ENCODE assay signal across 9 mouse cellular contexts in genomic region chr6:52724805-52725439, GRCm38 (mm10). TPM values are rescaled to one million over a fixed set of nuclear protein-coding genes. Genes with fewer than 3 reads are reported as not detected.
DNase-seq lines count a peak whose midpoint lies in the region; ATAC-seq and TF ChIP-seq lines count a peak whose summit lies in the region.
"Had no signal": no experiment of that assay in that cellular context is flagged by ENCODE, and none has a peak within 500 bp of the region (broad histone marks: within the 10 kb centered on the region; RNA-seq: fewer than 3 reads in every experiment).

No protein-coding gene starts in this region.

- H3K4me2 ChIP-seq in hindbrain, embryonic 11.5 days (replicated peaks; ENCODE audit: low read depth, low read length): no peak overlapping the region
- no peak overlapping the region for H3K4me2 ChIP-seq in hindbrain, embryonic 16.5 days (ENCODE audit: low read length)
- H3K4me2 ChIP-seq in midbrain, postnatal 0 days (ENCODE audit: low read depth, low read length, poor library complexity, severe bottlenecking): no peak overlapping the region
- no peak overlapping the region for H3K4me2 ChIP-seq in stomach, postnatal 0 days (replicated peaks; ENCODE audit: low read depth)
- H3K4me2 ChIP-seq: embryonic facial prominence, embryonic 12.5 days had no signal

- H3K4me3 ChIP-seq in hindbrain, embryonic 11.5 days (ENCODE audit: low read depth, low read length): no peak overlapping the region
- H3K4me3 ChIP-seq in hindbrain, embryonic 16.5 days (ENCODE audit: low read length): no peak overlapping the region
- no peak overlapping the region for H3K4me3 ChIP-seq in midbrain, postnatal 0 days (ENCODE audit: low read depth, low read length)
- no peak overlapping the region for H3K4me3 ChIP-seq in stomach, postnatal 0 days (ENCODE audit: low read depth, low read length)
- H3K4me3 ChIP-seq: embryonic facial prominence, embryonic 12.5 days had no signal

- H3K4me1 ChIP-seq in hindbrain, embryonic 11.5 days (replicated peaks; ENCODE audit: control insufficient read depth, insufficient read depth, low read length): no peaks in the 10 kb centered on the region
- no peaks in the 10 kb centered on the region for H3K4me1 ChIP-seq in hindbrain, embryonic 16.5 days (ENCODE audit: control insufficient read depth, insufficient read depth, low read depth, low read length)
- no peaks in the 10 kb centered on the region for H3K4me1 ChIP-seq in midbrain, postnatal 0 days (ENCODE audit: insufficient read depth, low read length)
- no peaks in the 10 kb centered on the region for H3K4me1 ChIP-seq in stomach, postnatal 0 days (replicated peaks; ENCODE audit: control insufficient read depth, insufficient read depth)
- H3K4me1 ChIP-seq: embryonic facial prominence, embryonic 12.5 days had no signal

- no peak overlapping the region for H3K27ac ChIP-seq in hindbrain, embryonic 11.5 days (ENCODE audit: low read depth, low read length)
- H3K27ac ChIP-seq in hindbrain, embryonic 16.5 days (ENCODE audit: low read depth, low read length): no peak overlapping the region
- no peak overlapping the region for H3K27ac ChIP-seq in midbrain, postnatal 0 days (ENCODE audit: low read depth, low read length)
- no peak overlapping the region for H3K27ac ChIP-seq in stomach, postnatal 0 days (replicated peaks)
- H3K27ac ChIP-seq: embryonic facial prominence, embryonic 12.5 days had no signal

- TF ChIP-seq CTCF in midbrain, postnatal 0 days (IDR thresholded peaks at IDR 0.05): peak; percentile 96
- TF ChIP-seq CTCF in stomach, postnatal 0 days (IDR thresholded peaks at IDR 0.05; ENCODE audit: low read depth): peak; percentile 97

- H3K9ac ChIP-seq in hindbrain, embryonic 11.5 days (ENCODE audit: low read depth, low read length): no peak overlapping the region
- H3K9ac ChIP-seq in hindbrain, embryonic 16.5 days (ENCODE audit: low read depth, low read length): no peak overlapping the region
- H3K9ac ChIP-seq in midbrain, postnatal 0 days (replicated peaks; ENCODE audit: low read length, poor library complexity, severe bottlenecking): no peak overlapping the region
- no peak overlapping the region for H3K9ac ChIP-seq in stomach, postnatal 0 days (ENCODE audit: low read length)
- H3K9ac ChIP-seq: embryonic facial prominence, embryonic 12.5 days had no signal

- no peaks in the 10 kb centered on the region for H3K36me3 ChIP-seq in hindbrain, embryonic 11.5 days (ENCODE audit: control insufficient read depth, insufficient read depth, low read length)
- peaks cover 7% of the 10 kb centered on the region for H3K36me3 ChIP-seq in hindbrain, embryonic 16.5 days (ENCODE audit: control insufficient read depth, insufficient read depth, low read length)
- H3K36me3 ChIP-seq in midbrain, postnatal 0 days (ENCODE audit: insufficient read depth, low read length): peaks cover 14% of the 10 kb centered on the region
- peaks cover 6% of the 10 kb centered on the region; the same call in 1 of the 2 replicates for H3K36me3 ChIP-seq in stomach, postnatal 0 days (ENCODE audit: control insufficient read depth, insufficient read depth, low read length)

- no peaks in the 10 kb centered on the region for H3K27me3 ChIP-seq in hindbrain, embryonic 11.5 days (ENCODE audit: control insufficient read depth, insufficient read depth, low read length)
- H3K27me3 ChIP-seq in hindbrain, embryonic 16.5 days (replicated peaks; ENCODE audit: control insufficient read depth, insufficient read depth, low read length): no peaks in the 10 kb centered on the region
- no peaks in the 10 kb centered on the region for H3K27me3 ChIP-seq in midbrain, postnatal 0 days (ENCODE audit: insufficient read depth, low read length)
- H3K27me3 ChIP-seq in stomach, postnatal 0 days (ENCODE audit: control insufficient read depth, insufficient read depth, low read length): no peaks in the 10 kb centered on the region
- H3K27me3 ChIP-seq: embryonic facial prominence, embryonic 12.5 days had no signal

- DNase-seq in hindbrain, embryonic 11.5 days (ENCODE audit: low spot score): peak; percentile 76
- DNase-seq in cerebellum, postnatal 36 days: peak; percentile 30 to 69
- DNase-seq in heart, adult 8-10 months (ENCODE audit: low spot score): peak; percentile 71
- peak; percentile 40 for DNase-seq in left cerebral cortex, adult 11 months (ENCODE audit: low spot score)
- peak; percentile 53 for DNase-seq in midbrain, postnatal 0 days (ENCODE audit: low spot score)
- peak; percentile 55 for DNase-seq in stomach, postnatal 0 days (ENCODE audit: low spot score)

- no peak for TF ChIP-seq EP300 in stomach, postnatal 0 days (optimal IDR thresholded peaks at IDR 0.05)

- ATAC-seq in hindbrain, embryonic 11.5 days (ENCODE audit: low FRiP score): no peak
- no peak for ATAC-seq in hindbrain, embryonic 16.5 days
- ATAC-seq in activated CD4-positive, CD25-positive, alpha-beta regulatory T cell, adult 4 months: peak; percentile 79
- no peak for ATAC-seq in midbrain, postnatal 0 days (ENCODE audit: low FRiP score)
- no peak for ATAC-seq in stomach, postnatal 0 days (ENCODE audit: low FRiP score, low TSS enrichment)

- no peaks in the 10 kb centered on the region for H3K9me3 ChIP-seq in hindbrain, embryonic 11.5 days (ENCODE audit: control insufficient read depth, low read length)
- H3K9me3 ChIP-seq in hindbrain, embryonic 16.5 days (ENCODE audit: control insufficient read depth, low read length): no peaks in the 10 kb centered on the region
- no peaks in the 10 kb centered on the region for H3K9me3 ChIP-seq in midbrain, postnatal 0 days (ENCODE audit: low read length)
- no peaks in the 10 kb centered on the region for H3K9me3 ChIP-seq in stomach, postnatal 0 days (ENCODE audit: control insufficient read depth, low read length)
- H3K9me3 ChIP-seq: embryonic facial prominence, embryonic 12.5 days had no signal

- WGBS in hindbrain, embryonic 11.5 days: 63% methylated on average over 8 of the region's 8 CpGs
- 59% methylated on average over 8 of the region's 8 CpGs for WGBS in hindbrain, embryonic 16.5 days
- 60% methylated on average over 8 of the region's 8 CpGs for WGBS in midbrain, postnatal 0 days
- 56% methylated on average over 8 of the region's 8 CpGs for WGBS in stomach, postnatal 0 days

RNA-seq across cellular contexts. Expression of gene Tax1bp1, which starts 11.4 kb away (rescaled TPM):
- 142 and 146 TPM in 2 replicates for polyA plus RNA-seq in hindbrain, embryonic 11.5 days (2014; fragmentation: Nextera tagmentation; extraction: Ambion mirVana)
- 140 and 163 TPM in 2 replicates for polyA plus RNA-seq in hindbrain, embryonic 16.5 days (2015; fragmentation: Nextera tagmentation; extraction: Ambion mirVana)
- 100 to 1,000 TPM; 210 to 248 TPM for polyA plus RNA-seq in activated CD4-positive, CD25-positive, alpha-beta regulatory T cell, adult 4 months (2017; shearing (Covaris generic))
- total RNA-seq in heart, adult 8-10 months (2022): 100 to 1,000 TPM; 116 to 125 (median 120) TPM
- 61.4 and 73.8 TPM in 2 replicates for total RNA-seq in midbrain, postnatal 0 days (2014; rRNA removed)
- 149 and 160 TPM in 2 replicates for polyA plus RNA-seq in midbrain, postnatal 0 days (2015; fragmentation: Nextera tagmentation; extraction: Ambion mirVana)
- 125 and 156 TPM in 2 replicates for polyA plus RNA-seq in stomach, postnatal 0 days (2015; fragmentation: Nextera tagmentation; extraction: Ambion mirVana)
